Mouse (Mus musculus) ES-Bruce4 (cell line): ENCODE results near the gene Cdpf1. TPM values are rescaled to one million over a fixed set of nuclear protein-coding genes. Genes with fewer than 3 reads are reported as not detected.

Experiments used
- H3K27ac ChIP-seq: 2 replicates; pipeline ENCODE4 v1.5.1; 2012; ENCODE audit warnings: low read length, inconsistent platforms; ENCODE audit not compliant: insufficient read depth
- H3K27me3 ChIP-seq: 2 replicates; pipeline ENCODE4 v1.6.1; 2012; ENCODE audit warnings: mild to moderate bottlenecking, low read length, inconsistent platforms; ENCODE audit not compliant: control insufficient read depth, poor library complexity, insufficient read depth, severe bottlenecking
- H3K36me3 ChIP-seq: 2 replicates; pipeline ENCODE4 v1.6.1; 2012; ENCODE audit warnings: inconsistent platforms, mild to moderate bottlenecking, low read length, moderate library complexity; ENCODE audit not compliant: control insufficient read depth, poor library complexity, insufficient read depth, severe bottlenecking
- H3K4me1 ChIP-seq: one replicate; pipeline ENCODE4 v1.8.1; 2011; ENCODE audit warnings: low read length; ENCODE audit not compliant: control insufficient read depth, insufficient read depth
- H3K4me3 ChIP-seq: 2 replicates; pipeline ENCODE4 v1.5.1; 2011; ENCODE audit warnings: low read depth, mild to moderate bottlenecking, low read length
- H3K9ac ChIP-seq: 2 replicates; pipeline ENCODE4 v1.6.1; 2012; ENCODE audit warnings: low read depth, mild to moderate bottlenecking, inconsistent platforms; ENCODE audit not compliant: poor library complexity, severe bottlenecking
- H3K9me3 ChIP-seq: replicated peaks from 2 replicates; pipeline ENCODE4 v1.6.1; 2012; ENCODE audit warnings: mild to moderate bottlenecking, low read length, inconsistent platforms; ENCODE audit not compliant: control insufficient read depth, poor library complexity, insufficient read depth, severe bottlenecking
- CTCF ChIP-seq: IDR thresholded peaks from one replicate; pipeline ENCODE4 v1.8.1; 2011; ENCODE audit warnings: low read depth, low read length
- EP300 ChIP-seq: IDR thresholded peaks from 2 replicates; pipeline ENCODE4 v1.6.1; 2011; ENCODE audit warnings: low read depth, low read length; ENCODE audit not compliant: insufficient read depth
- POLR2A ChIP-seq: IDR thresholded peaks from one replicate; pipeline ENCODE4 v1.8.1; 2011; ENCODE audit warnings: low read length; ENCODE audit not compliant: insufficient read depth
- polyA plus RNA-seq: library from polyadenylated mRNA; stranded (reverse); fragments of >200 nt; gene quantifications from 2 replicates; pipeline ENCODE4 v1.2.4, GENCODE M21; 2011; ENCODE audit warnings: low read depth; ENCODE audit not compliant: missing spikeins, insufficient read depth, insufficient read length

The Cdpf1 gene
- polyA plus RNA-seq, 1 experiment = 18.1 TPM

- H3K36me3 ChIP-seq = no peaks in the 10 kb centered on the region
- no peak overlapping the region for H3K4me3 ChIP-seq
- no peak for TF ChIP-seq CTCF
- no peak for TF ChIP-seq POLR2A
- no peak for TF ChIP-seq EP300
Observed at GRCm38 (mm10) chr15:85768991-85769390, 42.5 kb downstream of the Cdpf1 start.

GRCm38 (mm10) chr15:85766677-85767076, 44.8 kb downstream of the Cdpf1 start:
- Histone ChIP-seq H3K9me3 (no peaks in the 10 kb centered on the region), H3K27ac (no peak overlapping the region), H3K4me1 (no peaks in the 10 kb centered on the region), H3K9ac (no peak overlapping the region), H3K4me3 (no peak overlapping the region), H3K27me3 (no peaks in the 10 kb centered on the region), H3K36me3 (no peaks in the 10 kb centered on the region)
- TF ChIP-seq POLR2A = no peak
- TF ChIP-seq EP300 = no peak
- TF ChIP-seq CTCF = no peak

More at GRCm38 (mm10) chr15:85768991-85769390, 42.5 kb downstream of the Cdpf1 start:
- no peaks in the 10 kb centered on the region for H3K9me3 ChIP-seq
- H3K27ac ChIP-seq = no peak overlapping the region
- no peaks in the 10 kb centered on the region for H3K4me1 ChIP-seq
- H3K9ac ChIP-seq = no peak overlapping the region
- H3K27me3 ChIP-seq = no peaks in the 10 kb centered on the region

- no peak overlapping the region for H3K4me3 ChIP-seq
- H3K27ac ChIP-seq = no peak overlapping the region
- H3K4me1 ChIP-seq = no peaks in the 10 kb centered on the region
- H3K9ac ChIP-seq = no peak overlapping the region
- H3K36me3 ChIP-seq = no peaks in the 10 kb centered on the region
- no peaks in the 10 kb centered on the region for H3K9me3 ChIP-seq
- H3K27me3 ChIP-seq = no peaks in the 10 kb centered on the region
- TF ChIP-seq CTCF (no peak), POLR2A (no peak), EP300 (no peak)
Observed at GRCm38 (mm10) chr15:85765022-85765421, 46.5 kb downstream of the Cdpf1 start.

GRCm38 (mm10) chr15:85762761-85763160, 48.7 kb downstream of the Cdpf1 start:
- Histone ChIP-seq H3K27ac (no peak overlapping the region), H3K9me3 (no peaks in the 10 kb centered on the region), H3K36me3 (no peaks in the 10 kb centered on the region), H3K4me1 (no peaks in the 10 kb centered on the region), H3K27me3 (no peaks in the 10 kb centered on the region), H3K9ac (no peak overlapping the region), H3K4me3 (no peak overlapping the region)
- TF ChIP-seq POLR2A (no peak), EP300 (no peak), CTCF (no peak)

GRCm38 (mm10) chr15:85757768-85758167, 53.7 kb downstream of the Cdpf1 start:
- no peak overlapping the region for H3K27ac ChIP-seq
- H3K27me3 ChIP-seq = no peaks in the 10 kb centered on the region
- H3K36me3 ChIP-seq = no peaks in the 10 kb centered on the region
- no peak overlapping the region for H3K4me3 ChIP-seq
- TF ChIP-seq EP300 (no peak), CTCF (no peak), POLR2A (no peak)
- no peak overlapping the region for H3K9ac ChIP-seq
- H3K4me1 ChIP-seq = no peaks in the 10 kb centered on the region
- no peaks in the 10 kb centered on the region; the same call in 1 of the 2 replicates for H3K9me3 ChIP-seq

Other genes starting within 250 kb of the Cdpf1 start
- 29.8 and 30.2 TPM in 2 replicates for gene Wnt7b, start 229.2 kb downstream of the Cdpf1 start, polyA plus RNA-seq
- gene Ppara, start 76.7 kb downstream of the Cdpf1 start, polyA plus RNA-seq = 0.28 and 0.43 TPM in 2 replicates
- 0.13 TPM in 1 of 2 replicates, not detected in the other for gene Pkdrej, start 10.0 kb upstream of the Cdpf1 start, polyA plus RNA-seq
- gene Ttc38, start 20.6 kb upstream of the Cdpf1 start, polyA plus RNA-seq = 4.4 and 6.3 TPM in 2 replicates
- 134 and 138 TPM in 2 replicates for gene Gtse1, start 48.0 kb upstream of the Cdpf1 start, polyA plus RNA-seq
- 9.1 and 10.0 TPM in 2 replicates for gene Trmu, start 67.6 kb upstream of the Cdpf1 start, polyA plus RNA-seq
- 8.0 and 10.2 TPM in 2 replicates for gene Celsr1, start 222.1 kb upstream of the Cdpf1 start, polyA plus RNA-seq
- 22.6 TPM in 2 replicates for gene Gramd4, start 246.0 kb upstream of the Cdpf1 start, polyA plus RNA-seq